Mouse (Mus musculus) intestine, embryonic 16.5 days (tissue): ENCODE results near the gene Gm49601. TPM values are rescaled to one million over a fixed set of nuclear protein-coding genes. Genes with fewer than 3 reads are reported as not detected.

Experiments
- ATAC-seq: fragments of 200-750 bp; cut with Nextera tagmentation; 2 replicates; pipeline ENCODE4 v1.8.0; 2017; ENCODE audit warnings: moderate TSS enrichment, moderate library complexity
- H3K27ac ChIP-seq: fragments of 300-500 bp; sonication (generic); 2 replicates; pipeline ENCODE4 v1.5.1; 2014; ENCODE audit warnings: mild to moderate bottlenecking, low read length
- H3K27me3 ChIP-seq: fragments of 300-500 bp; sonication (generic); replicated peaks from 2 replicates; pipeline ENCODE4 v1.6.1; 2014; ENCODE audit warnings: low read length, control low read depth, mixed read lengths; ENCODE audit not compliant: control insufficient read depth, insufficient read depth
- H3K36me3 ChIP-seq: fragments of 300-500 bp; sonication (generic); 2 replicates; pipeline ENCODE4 v1.6.1; 2014; ENCODE audit warnings: low read length, control low read depth; ENCODE audit not compliant: control insufficient read depth, insufficient read depth
- H3K4me1 ChIP-seq: fragments of 300-500 bp; sonication (generic); 2 replicates; pipeline ENCODE4 v1.6.1; 2014; ENCODE audit warnings: low read length, control low read depth, mixed read lengths; ENCODE audit not compliant: control insufficient read depth, insufficient read depth
- H3K4me2 ChIP-seq: fragments of 300-500 bp; sonication (generic); 2 replicates; pipeline ENCODE4 v1.6.1; 2014; ENCODE audit warnings: low read depth, low read length, control low read depth
- H3K4me3 ChIP-seq: fragments of 300-500 bp; sonication (generic); 2 replicates; pipeline ENCODE4 v1.5.1; 2014; ENCODE audit warnings: mild to moderate bottlenecking, low read length
- H3K9ac ChIP-seq: fragments of 300-500 bp; sonication (generic); 2 replicates; pipeline ENCODE4 v1.6.1; 2014; ENCODE audit warnings: low read depth, low read length
- H3K9me3 ChIP-seq: fragments of 300-500 bp; sonication (generic); 2 replicates; pipeline ENCODE4 v1.6.1; 2016; ENCODE audit warnings: low read length, control low read depth; ENCODE audit not compliant: control insufficient read depth
- WGBS: fragments of 180-500 bp; shearing (Covaris S2); extraction: QIAGEN DNeasy Blood & Tissue Kit; methylation state at CpG from one replicate; pipeline ENCODE4 v1.1.7; 2014; 5-methylcytosine and 5-hydroxymethylcytosine counted together
- polyA plus RNA-seq: library from polyadenylated mRNA; unstranded; fragments of >200 nt; fragmentation: Nextera tagmentation; extraction: Ambion mirVana; gene quantifications from 2 replicates; pipeline ENCODE4 v1.2.1, GENCODE M21; 2015

Gm49601 gene
- polyA plus RNA-seq, result 4.1 and 4.5 TPM in 2 replicates

- Histone ChIP-seq H3K4me2 (peak within 1 kb of the TSS; percentile 93), H3K9me3 (no peaks in the 10 kb centered on the region), H3K4me3 (peak within 1 kb of the TSS; percentile 81), H3K4me1 (peaks cover 38% of the 10 kb centered on the region), H3K27me3 (peaks cover 40% of the 10 kb centered on the region), H3K27ac (no peak within 1 kb of the TSS), H3K36me3 (peaks cover 6% of the 10 kb centered on the region; the same call in 1 of the 2 replicates), H3K9ac (peak within 1 kb of the TSS; percentile 90)
- peak; percentile 32 for ATAC-seq
- under 1% methylated on average over 65 of the region's 65 CpGs for WGBS
These were observed at the start of gene Gm49601 for GRCm38 (mm10) chr16:18626376-18626878. Gene Gm49601 (minus strand): TSS chr16:18626427.

- WGBS, result 79% methylated on average over 3 of the region's 3 CpGs
- Histone ChIP-seq H3K4me1 (no peaks in the 10 kb centered on the region), H3K9ac (no peak overlapping the region), H3K4me2 (no peak overlapping the region), H3K27me3 (0 out of 2 replicates have a peak, but pooled peaks cover 2% of the 10 kb centered on the region), H3K27ac (no peak overlapping the region), H3K36me3 (no peaks in the 10 kb centered on the region), H3K4me3 (no peak overlapping the region), H3K9me3 (no peaks in the 10 kb centered on the region)
- no peak for ATAC-seq
These were observed 46.8 kb upstream of the Gm49601 start for GRCm38 (mm10) chr16:18673005-18673404.

- Histone ChIP-seq H3K9ac (no peak overlapping the region), H3K4me1 (no peaks in the 10 kb centered on the region), H3K27ac (no peak overlapping the region), H3K27me3 (0 out of 2 replicates have a peak, but pooled peaks cover 2% of the 10 kb centered on the region), H3K36me3 (no peaks in the 10 kb centered on the region), H3K4me3 (no peak overlapping the region), H3K4me2 (no peak overlapping the region), H3K9me3 (no peaks in the 10 kb centered on the region)
- WGBS, result 61% methylated on average over 5 of the region's 5 CpGs
- no peak for ATAC-seq
These were observed 45.8 kb upstream of the Gm49601 start for GRCm38 (mm10) chr16:18672027-18672426.

- H3K4me2 ChIP-seq, result no peak overlapping the region
- H3K27me3 ChIP-seq, result 0 out of 2 replicates have a peak, but pooled peaks cover 2% of the 10 kb centered on the region
- ATAC-seq, result no peak
- 70% methylated on average over 6 of the region's 6 CpGs for WGBS
- no peak overlapping the region for H3K9ac ChIP-seq
- no peaks in the 10 kb centered on the region for H3K4me1 ChIP-seq
- H3K27ac ChIP-seq, result no peak overlapping the region
- H3K4me3 ChIP-seq, result no peak overlapping the region
- no peaks in the 10 kb centered on the region for H3K9me3 ChIP-seq
- no peaks in the 10 kb centered on the region for H3K36me3 ChIP-seq
These were observed 43.7 kb upstream of the Gm49601 start for GRCm38 (mm10) chr16:18669914-18670313.

GRCm38 (mm10) chr16:18658597-18658996 is 32.4 kb upstream of the Gm49601 start:
- Histone ChIP-seq H3K4me2 (no peak overlapping the region), H3K27ac (peak overlapping the region; percentile 57), H3K9me3 (no peaks in the 10 kb centered on the region), H3K36me3 (no peaks in the 10 kb centered on the region), H3K4me3 (no peak overlapping the region), H3K27me3 (no peaks in the 10 kb centered on the region), H3K9ac (no peak overlapping the region), H3K4me1 (peaks cover 18% of the 10 kb centered on the region; the same call in 1 of the 2 replicates)
- ATAC-seq, result peak; percentile 72
- 63% methylated on average over 4 of the region's 4 CpGs for WGBS

- no peaks in the 10 kb centered on the region for H3K9me3 ChIP-seq
- no peak overlapping the region for H3K9ac ChIP-seq
- H3K4me1 ChIP-seq, result peaks cover 18% of the 10 kb centered on the region; the same call in 1 of the 2 replicates
- H3K4me3 ChIP-seq, result no peak overlapping the region
- H3K27ac ChIP-seq, result no peak overlapping the region
- H3K4me2 ChIP-seq, result no peak overlapping the region
- H3K27me3 ChIP-seq, result no peaks in the 10 kb centered on the region
- 58% methylated on average over 5 of the region's 5 CpGs for WGBS
- H3K36me3 ChIP-seq, result no peaks in the 10 kb centered on the region
- ATAC-seq, result no peak
These were observed 29.3 kb upstream of the Gm49601 start for GRCm38 (mm10) chr16:18655372-18656098.

GRCm38 (mm10) chr16:18653290-18654160 is 27.3 kb upstream of the Gm49601 start:
- 70% methylated on average over 6 of the region's 6 CpGs for WGBS
- Histone ChIP-seq H3K4me2 (no peak overlapping the region), H3K9ac (no peak overlapping the region), H3K4me1 (peaks cover 15% of the 10 kb centered on the region; the same call in 1 of the 2 replicates), H3K36me3 (no peaks in the 10 kb centered on the region), H3K27ac (peak overlapping the region; percentile 82), H3K9me3 (no peaks in the 10 kb centered on the region), H3K27me3 (no peaks in the 10 kb centered on the region), H3K4me3 (no peak overlapping the region)
- peak; percentile 93 for ATAC-seq

GRCm38 (mm10) chr16:18649126-18649525 is 22.9 kb upstream of the Gm49601 start:
- H3K9me3 ChIP-seq, result no peaks in the 10 kb centered on the region

GRCm38 (mm10) chr16:18645329-18645728 is 19.1 kb upstream of the Gm49601 start:
- 58% methylated on average over 6 of the region's 6 CpGs for WGBS
- H3K4me2 ChIP-seq, result no peak overlapping the region
- no peaks in the 10 kb centered on the region for H3K9me3 ChIP-seq
- H3K27ac ChIP-seq, result peak overlapping the region; percentile 40; the same call in 1 of the 2 replicates
- ATAC-seq, result peak; percentile 54
- 0 out of 2 replicates have a peak, but pooled peaks cover 11% of the 10 kb centered on the region for H3K4me1 ChIP-seq
- H3K27me3 ChIP-seq, result no peaks in the 10 kb centered on the region
- no peak overlapping the region for H3K4me3 ChIP-seq
- H3K9ac ChIP-seq, result peak overlapping the region; percentile 7; the same call in 1 of the 2 replicates
- no peaks in the 10 kb centered on the region for H3K36me3 ChIP-seq

More at GRCm38 (mm10) chr16:18649126-18649525, 22.9 kb upstream of the Gm49601 start:
- peak; percentile 72 for ATAC-seq
- Histone ChIP-seq H3K9ac (no peak overlapping the region), H3K27me3 (no peaks in the 10 kb centered on the region), H3K4me3 (no peak overlapping the region), H3K4me2 (no peak overlapping the region), H3K4me1 (0 out of 2 replicates have a peak, but pooled peaks cover 11% of the 10 kb centered on the region), H3K27ac (peak overlapping the region; percentile 59), H3K36me3 (no peaks in the 10 kb centered on the region)
- WGBS, result 50% methylated on average over 3 of the region's 3 CpGs
